Mouse (Mus musculus) monocyte, adult 2 months (primary cell): ENCODE results near the gene Kcnip3.
A peak's percentile ranks its signal among the peaks of the same experiment; 100 is the strongest.

Experiments
- DNase-seq, 2 experiments: peaks; one replicate each; pipeline ENCODE4 v3.0.0; 2022; ENCODE audit warnings: low spot score in 2 of 2, low read depth in 1 of 2

The Kcnip3 gene

DNA sequence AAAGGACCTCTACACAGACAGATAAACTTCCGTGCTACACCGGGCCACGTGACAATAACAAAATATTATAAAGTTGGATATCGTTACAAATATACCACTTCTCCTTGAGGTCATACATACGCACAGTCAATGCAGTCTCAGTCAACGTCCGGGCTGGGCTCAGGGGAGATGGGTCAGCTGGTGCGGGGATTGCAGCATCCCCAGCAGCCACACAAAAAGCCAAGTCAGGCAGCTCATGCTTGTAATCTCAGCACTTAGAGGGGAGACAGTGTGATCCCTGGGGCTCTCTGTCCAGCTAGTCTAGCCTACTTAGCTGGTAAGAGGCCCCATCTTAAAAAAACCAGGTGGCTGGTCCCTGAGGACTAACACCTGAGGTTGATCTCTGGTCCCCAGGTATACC, 50.6 kb downstream of the Kcnip3 start:
- no peak for DNase-seq

GRCm38 (mm10) chr2:127470661-127471060, 51.2 kb downstream of the Kcnip3 start:
- no peak for DNase-seq

- DNase-seq = no peak
Measured at GRCm38 (mm10) chr2:127470183-127470582, 51.7 kb downstream of the Kcnip3 start.

DNA sequence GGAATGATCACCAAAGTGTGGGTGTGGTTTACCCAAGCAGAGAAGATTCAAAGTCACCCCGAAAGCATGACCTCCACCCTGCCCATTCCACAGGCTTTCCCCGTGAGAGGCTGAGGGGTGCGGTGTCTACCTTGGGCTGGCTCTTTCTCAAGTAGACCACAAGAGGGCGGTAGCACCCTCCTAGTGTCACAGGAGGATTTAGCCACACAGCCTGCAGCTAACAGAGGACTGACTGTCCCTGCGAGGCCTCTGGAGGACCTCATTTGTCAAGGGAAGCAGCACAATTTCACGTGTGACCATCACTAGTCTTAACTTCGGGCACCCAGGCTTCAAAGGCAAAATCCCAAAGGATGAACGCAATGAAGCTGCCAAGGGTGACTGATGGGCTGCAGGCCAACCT, 59.6 kb downstream of the Kcnip3 start:
- no peak for DNase-seq

GRCm38 (mm10) chr2:127461351-127461750, 60.5 kb downstream of the Kcnip3 start:
- DNase-seq = no peak

DNA sequence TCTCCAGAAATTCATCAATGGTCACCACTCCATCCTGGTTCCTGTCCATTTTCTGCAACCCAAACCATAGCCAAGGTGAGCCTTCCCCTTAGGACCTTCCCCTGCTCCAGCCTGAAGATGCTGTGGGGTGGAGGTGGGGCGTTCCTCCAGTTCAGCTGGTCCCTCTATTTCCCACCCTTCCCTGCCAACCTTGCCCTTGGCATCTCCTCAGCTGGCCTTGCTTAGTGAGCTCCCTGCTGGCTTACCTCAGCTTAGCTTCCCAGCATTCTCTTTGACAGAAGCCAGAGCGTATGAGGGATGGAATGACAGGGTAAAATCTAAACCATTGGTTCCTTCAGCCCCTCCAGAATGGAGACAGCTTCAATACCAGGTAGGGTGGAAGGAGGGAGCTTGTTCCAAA, 62.6 kb downstream of the Kcnip3 start:
- no peak for DNase-seq

DNA sequence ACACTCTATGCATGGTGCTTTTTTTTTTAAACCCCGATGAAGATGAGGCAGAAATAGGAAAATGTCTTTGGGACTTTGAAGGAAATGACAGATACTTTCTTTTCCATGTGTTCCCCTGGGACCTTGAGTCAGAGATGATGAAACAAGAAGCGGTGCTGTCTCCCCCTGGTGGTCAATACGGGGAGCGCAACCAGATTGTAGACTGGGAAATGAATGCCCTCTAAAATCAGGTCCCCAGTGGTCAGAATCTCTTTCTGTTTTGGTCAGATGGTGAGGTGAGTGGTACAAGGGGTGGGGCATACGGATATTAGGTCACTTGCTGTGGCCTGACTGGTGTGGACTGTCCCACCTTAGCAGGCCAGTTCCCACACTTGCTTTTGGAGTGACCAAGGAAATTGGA, 68.1 kb downstream of the Kcnip3 start:
- peak; percentile 36 to 59 for DNase-seq

DNA sequence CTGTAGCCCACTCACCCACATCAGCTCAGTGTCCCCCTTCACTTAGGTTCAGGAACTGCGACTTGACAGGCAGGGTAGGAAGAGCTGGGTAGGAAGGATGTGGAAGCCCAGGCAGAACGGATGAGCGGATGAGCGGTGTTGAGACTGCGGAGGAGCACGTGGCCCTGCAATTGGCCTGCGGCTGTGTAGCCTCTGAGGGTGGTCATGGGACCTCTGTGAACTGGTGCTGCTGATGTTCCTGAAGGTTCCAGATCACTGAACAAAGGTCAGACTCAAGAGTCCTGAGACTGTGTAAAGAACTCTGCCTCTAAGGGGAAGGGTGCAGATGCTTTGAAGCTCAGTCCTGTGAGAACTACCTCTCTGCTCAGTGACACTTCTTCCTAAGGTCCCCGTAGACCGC, 68.8 kb downstream of the Kcnip3 start:
- DNase-seq = no peak

GRCm38 (mm10) chr2:127451748-127452147, 70.1 kb downstream of the Kcnip3 start:
- DNase-seq = no peak

DNA sequence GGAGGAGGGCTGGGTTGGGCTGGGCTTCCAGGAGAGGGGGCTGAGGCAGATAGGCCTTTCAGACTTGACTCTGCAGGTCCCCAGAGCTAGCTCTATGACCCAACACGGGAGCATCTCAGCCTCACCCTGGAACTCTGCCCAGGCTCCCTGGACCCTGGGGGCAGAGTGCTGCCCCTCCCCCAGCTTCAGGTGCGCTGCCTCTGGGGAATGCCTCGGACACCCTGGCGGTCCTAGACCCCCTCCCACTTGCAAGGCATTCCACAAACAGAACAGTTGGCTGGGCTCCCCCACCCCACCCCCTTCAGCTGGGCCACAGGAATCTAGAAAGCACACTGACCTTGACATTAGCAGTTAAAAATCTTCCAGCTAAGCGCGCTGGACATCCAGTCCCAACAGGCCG, 72.2 kb downstream of the Kcnip3 start:
- DNase-seq = no peak

GRCm38 (mm10) chr2:127446847-127447246, 75.0 kb downstream of the Kcnip3 start:
- no peak for DNase-seq

DNA sequence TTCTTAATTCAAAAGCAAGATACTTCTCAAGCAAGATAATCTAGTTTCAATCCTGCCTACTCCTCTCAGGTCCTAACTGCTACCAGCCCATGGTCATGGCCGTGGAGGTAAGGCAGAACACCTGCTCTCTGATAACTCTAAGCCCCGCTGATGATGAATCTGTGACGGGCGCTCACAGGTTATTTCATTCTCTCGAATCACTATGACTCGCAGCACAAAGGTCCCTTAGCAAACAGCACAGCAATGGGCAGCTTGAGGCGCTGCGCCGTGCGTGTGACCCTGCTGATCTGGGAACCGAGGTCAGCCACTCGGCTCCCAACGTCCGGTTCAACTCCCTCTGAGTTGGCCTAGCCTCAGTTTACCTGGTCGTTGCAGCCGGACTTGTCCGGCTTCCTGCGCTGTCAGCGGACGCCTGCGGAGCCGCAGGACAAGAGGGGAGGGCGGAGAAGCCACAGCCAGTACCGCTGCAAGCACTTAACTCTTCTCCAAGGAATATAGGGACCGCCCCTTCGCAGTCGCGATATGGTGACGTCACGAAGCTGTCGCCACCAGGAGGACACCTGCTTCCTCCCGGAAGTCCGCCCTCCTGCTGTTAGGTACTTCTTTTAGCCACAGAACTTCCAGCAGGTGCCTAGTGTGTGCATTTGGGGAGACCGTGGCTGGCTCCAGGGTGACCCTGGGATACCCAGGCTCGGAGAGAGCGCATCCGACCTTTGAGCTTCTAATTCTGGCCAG, 77.7 kb downstream of the Kcnip3 start, which contains the start of gene Fahd2a:
Fahd2a (minus strand) TSS at position 511 of the 735 bp plus-strand sequence.
- DNase-seq = peak; percentile 60 to 82

DNA sequence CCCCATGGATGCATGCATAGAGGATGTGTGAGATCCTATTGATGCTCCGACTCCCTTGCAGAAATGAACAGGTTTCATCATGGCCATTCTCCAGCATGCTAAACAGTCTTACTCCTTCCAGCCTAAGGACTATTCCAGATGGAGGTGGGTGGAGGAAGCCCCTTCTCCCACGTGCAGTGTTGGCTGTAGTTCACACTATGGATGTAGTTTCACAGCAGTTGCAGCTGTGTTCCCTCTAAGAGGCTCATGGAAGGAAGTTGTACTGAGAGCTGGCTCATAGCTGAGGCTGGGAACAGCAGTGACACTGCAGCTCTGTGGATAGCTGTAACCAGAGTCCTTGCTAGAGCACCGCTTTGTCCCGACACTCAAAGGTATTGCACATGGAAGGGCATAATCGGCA, 84.2 kb downstream of the Kcnip3 start:
- no peak for DNase-seq

GRCm38 (mm10) chr2:127435554-127435953, 86.3 kb downstream of the Kcnip3 start:
- no peak for DNase-seq

GRCm38 (mm10) chr2:127435135-127435534, 86.8 kb downstream of the Kcnip3 start:
- DNase-seq = no peak

GRCm38 (mm10) chr2:127433487-127434295, 88.2 kb downstream of the Kcnip3 start:
- no peak for DNase-seq

GRCm38 (mm10) chr2:127430238-127430637, 91.7 kb downstream of the Kcnip3 start:
- no peak for DNase-seq

GRCm38 (mm10) chr2:127424977-127425376, 96.9 kb downstream of the Kcnip3 start, which contains the start of gene Gpat2:
TSS of gene Gpat2 (plus strand) at chr2:127425199.
- DNase-seq = no peak

DNA sequence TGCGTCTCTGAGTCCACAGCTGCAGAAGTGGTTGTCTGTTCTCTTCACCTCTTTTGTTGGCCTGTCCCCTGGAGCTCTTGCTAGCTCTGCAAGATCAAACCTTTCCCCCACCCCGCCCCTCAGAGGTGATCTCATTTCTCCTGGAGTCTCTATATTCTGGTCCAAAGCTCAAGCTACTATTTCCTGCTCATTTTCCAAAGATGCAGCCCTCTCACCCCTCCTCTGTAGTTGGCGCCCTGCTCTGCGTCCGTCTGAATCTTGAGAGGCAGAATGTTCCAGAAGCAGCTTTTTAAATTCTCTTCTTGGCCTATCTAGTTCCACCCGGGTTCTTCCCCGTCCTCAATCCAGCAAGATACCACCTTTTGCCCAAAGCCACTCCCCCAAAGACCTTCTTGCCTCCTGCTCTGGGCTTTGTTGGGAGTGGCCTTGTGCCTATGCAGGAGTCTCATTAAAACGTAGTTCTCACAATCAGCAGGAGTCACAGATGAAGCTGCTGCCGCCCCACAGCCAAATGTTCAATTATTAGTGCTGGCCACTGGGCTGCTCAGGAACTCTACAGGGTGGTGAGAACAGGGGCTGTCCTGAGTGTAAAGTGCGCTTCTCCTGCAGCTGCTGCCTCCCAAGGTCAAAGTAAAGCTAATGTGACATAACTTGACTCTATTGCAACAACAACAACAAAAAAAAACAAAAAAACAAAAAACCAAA, 103.5 kb downstream of the Kcnip3 start:
- no peak for DNase-seq

DNA sequence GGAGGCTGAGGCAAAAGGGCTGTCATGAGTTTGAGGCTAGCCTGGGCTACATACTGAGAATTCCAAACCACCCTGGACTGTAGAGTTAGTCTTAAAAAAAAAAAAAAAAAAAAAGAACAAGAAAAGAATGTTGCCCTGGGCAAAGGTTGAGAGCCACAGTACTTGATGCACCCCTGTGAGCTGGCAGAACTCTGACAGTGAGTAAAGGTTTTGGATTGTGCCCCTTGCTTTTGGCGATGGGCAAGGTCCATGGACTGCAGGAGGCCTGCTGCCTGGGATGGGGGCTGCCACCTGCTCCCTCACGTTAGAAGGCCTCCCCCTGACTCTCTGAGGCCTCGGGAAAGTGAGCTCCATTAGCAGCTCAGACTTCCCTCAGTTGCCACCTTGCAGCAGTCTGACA, 105.2 kb downstream of the Kcnip3 start:
- DNase-seq = no peak

GRCm38 (mm10) chr2:127415806-127416205, 106.1 kb downstream of the Kcnip3 start:
- DNase-seq = no peak

- no peak for DNase-seq
Measured at GRCm38 (mm10) chr2:127411126-127411525, 110.8 kb downstream of the Kcnip3 start.
